Mouse (Mus musculus): ENCODE results near the gene Vegfc.
A peak's percentile ranks its signal among the peaks of the same experiment; 100 is the strongest.

Vegfc gene

GRCm38 (mm10) chr8:54216250-54216649 is 138.8 kb downstream of the Vegfc start:
- no peak for DNase-seq

GRCm38 (mm10) chr8:54228801-54229204 is 151.4 kb downstream of the Vegfc start:
- peak; percentile 47 to 54 for DNase-seq

DNA sequence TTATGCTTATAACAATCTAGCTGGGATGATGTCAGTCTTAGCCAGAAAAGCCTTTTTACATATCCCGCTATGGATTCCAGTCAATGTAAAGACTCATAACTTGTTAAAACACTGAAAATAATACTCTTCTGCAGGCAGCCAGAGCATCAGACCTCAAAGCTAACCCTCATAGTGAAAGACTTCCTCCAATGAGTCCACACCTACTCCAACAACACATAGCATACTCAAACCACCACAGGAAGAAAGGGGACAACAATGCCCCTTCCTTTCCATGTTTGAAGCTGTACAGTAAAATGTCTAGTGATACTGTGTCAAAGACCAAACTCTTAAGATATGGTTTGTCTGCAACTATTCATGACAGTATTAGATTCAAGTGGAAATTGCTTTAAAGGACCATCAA is 153.2 kb downstream of the Vegfc start:
- DNase-seq: no peak

- no peak for DNase-seq
Measured at GRCm38 (mm10) chr8:54233316-54233715, 155.9 kb downstream of the Vegfc start.

Data from cerebellum, postnatal 10 days (tissue).